Mouse (Mus musculus) kidney, adult 8-10 months (tissue): ENCODE data around the gene Irx2.

Experiments used
- DNase-seq, 2 experiments: peaks; one replicate each; pipeline ENCODE4 v3.0.0; 2022

Gene Irx2

GRCm38 (mm10) chr13:72637536-72637935 lies 8.9 kb downstream of the Irx2 start:
- DNase-seq: no peak

DNA sequence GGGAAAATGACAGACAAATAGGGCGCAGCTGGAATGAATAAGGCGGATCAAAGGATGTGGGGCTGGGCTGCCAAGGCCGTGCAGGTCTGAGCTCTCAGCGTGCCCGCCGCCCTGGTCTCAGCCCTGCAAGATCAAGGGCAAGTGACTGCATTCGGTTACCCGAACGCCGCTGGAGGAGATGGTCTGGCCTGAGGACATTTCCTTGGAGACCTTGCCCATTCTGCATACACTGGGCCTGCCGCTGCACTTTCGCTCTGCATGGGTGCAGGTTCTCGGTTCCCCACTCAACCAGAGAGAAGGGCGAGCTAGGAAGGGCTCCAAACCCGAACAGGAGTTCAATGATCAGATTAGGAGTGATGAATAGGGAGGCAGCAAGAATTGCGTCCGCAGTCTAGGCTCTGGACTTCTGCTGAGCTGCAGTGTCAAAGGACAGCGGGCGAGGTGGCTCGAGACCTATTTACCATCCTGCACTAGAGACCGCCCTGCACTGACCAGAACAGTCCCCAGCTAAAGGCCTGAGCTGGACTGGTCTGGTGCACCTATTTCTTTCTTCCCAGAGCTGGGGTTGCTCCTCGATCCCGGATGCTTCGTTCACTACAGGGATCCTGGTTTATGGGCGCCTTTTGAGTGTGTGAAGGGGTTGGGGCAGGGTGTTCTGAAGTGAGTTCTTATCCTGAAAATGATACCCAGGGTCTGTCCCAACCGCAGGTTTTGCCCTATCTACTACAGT lies 9.9 kb downstream of the Irx2 start:
- DNase-seq: no peak

DNA sequence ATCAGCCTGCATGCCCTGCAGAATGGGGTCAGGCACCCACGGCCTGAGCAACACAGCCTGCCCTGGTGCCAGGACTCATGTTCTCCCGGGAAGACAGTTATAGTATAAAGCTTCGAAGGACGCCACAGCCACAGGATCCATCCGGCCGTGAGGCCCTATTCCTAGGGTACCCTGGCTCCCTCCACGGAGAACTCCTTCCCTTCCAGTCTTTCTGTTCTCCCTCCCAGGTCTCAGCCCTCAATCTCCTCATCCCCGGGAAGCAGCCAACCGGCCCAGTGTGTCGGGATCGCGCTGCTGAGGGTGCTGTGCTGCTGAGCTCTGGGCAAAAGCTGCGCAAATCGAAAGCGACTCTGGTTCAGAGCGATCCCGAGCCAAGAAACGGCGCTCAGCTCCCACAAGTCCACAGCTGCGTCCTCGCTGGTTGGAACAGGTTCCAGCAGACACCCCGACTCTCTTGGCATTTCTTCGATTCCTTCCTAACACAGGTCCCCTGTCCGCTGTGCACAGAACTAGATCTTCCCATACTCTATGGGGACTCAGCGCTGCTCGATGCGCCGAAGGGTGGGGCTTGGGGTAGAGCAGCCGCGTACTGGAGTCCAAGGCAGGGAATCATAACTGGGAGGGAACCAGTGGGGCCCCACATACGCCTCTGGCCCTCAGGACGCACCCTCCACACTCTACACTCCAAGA lies 11.0 kb downstream of the Irx2 start:
- no peak for DNase-seq

GRCm38 (mm10) chr13:72640131-72640521 lies 11.5 kb downstream of the Irx2 start:
- DNase-seq: peak; percentile 48 to 64

- DNase-seq: no peak
Observed at GRCm38 (mm10) chr13:72656447-72656846, 27.8 kb downstream of the Irx2 start.

GRCm38 (mm10) chr13:72675826-72676225 lies 47.2 kb downstream of the Irx2 start:
- DNase-seq: no peak
